Mouse (Mus musculus) G1E (cell line): ENCODE measurements around the gene Ckap5. TPM values are rescaled to one million over a fixed set of nuclear protein-coding genes. Genes with fewer than 3 reads are reported as not detected.
"Not testable (repeated sequence)": the region's sequence is repeated elsewhere in the genome, so short reads cannot be mapped to it uniquely, and the experiment has no call there.

Experiments
- ATAC-seq: 2 replicates; pipeline ENCODE4 v1.8.0; 2016; ENCODE audit warnings: mild to moderate bottlenecking; ENCODE audit not compliant: insufficient number of reproducible peaks, poor library complexity, low FRiP score, severe bottlenecking; ENCODE audit errors: extremely low read depth
- DNase-seq: peaks from one replicate; pipeline ENCODE4 v3.0.0; 2012; ENCODE audit warnings: low spot score
- H3K27me3 ChIP-seq: 2 replicates; pipeline ENCODE4 v1.6.1; 2012; ENCODE audit warnings: mild to moderate bottlenecking, low read length, inconsistent platforms; ENCODE audit not compliant: insufficient read depth
- H3K36me3 ChIP-seq: replicated peaks from 2 replicates; pipeline ENCODE3; 2012; ENCODE audit warnings: mild to moderate bottlenecking, inconsistent platforms
- H3K4me1 ChIP-seq: 2 replicates; pipeline ENCODE4 v1.6.1; 2012; ENCODE audit warnings: low read depth, low read length, inconsistent platforms, mixed read lengths; ENCODE audit not compliant: insufficient read depth
- H3K4me3 ChIP-seq: 2 replicates; pipeline ENCODE4 v1.5.1; 2012; ENCODE audit warnings: low read depth, mild to moderate bottlenecking, inconsistent platforms, low read length, moderate library complexity, mixed read lengths
- H3K9me3 ChIP-seq: replicated peaks from 2 replicates; pipeline ENCODE4 v1.6.1; 2012; ENCODE audit warnings: inconsistent platforms
- CTCF ChIP-seq: IDR thresholded peaks from 2 replicates; pipeline ENCODE4 v1.5.1; 2012; ENCODE audit warnings: low read depth, low read length, inconsistent platforms, mixed read lengths
- GATA1 ChIP-seq: IDR thresholded peaks from 2 replicates; pipeline ENCODE4 v1.6.1; 2012; ENCODE audit warnings: borderline replicate concordance, low read length, inconsistent platforms, mixed read lengths
- GATA2 ChIP-seq: IDR thresholded peaks from 2 replicates; pipeline ENCODE4 v1.6.1; 2012; ENCODE audit warnings: low read depth, low read length, inconsistent platforms, borderline replicate concordance
- POLR2AphosphoS5 ChIP-seq: IDR thresholded peaks from 2 replicates; pipeline ENCODE4 v1.6.1; 2012; ENCODE audit warnings: low read depth, low read length, inconsistent platforms; ENCODE audit not compliant: insufficient replicate concordance
- TAL1 ChIP-seq: conservative IDR thresholded peaks from 2 replicates; pipeline ENCODE4 v1.6.1; 2012; ENCODE audit warnings: low read depth, low read length, inconsistent platforms, mixed read lengths
- polyA plus RNA-seq: library from polyadenylated mRNA; stranded (reverse); fragments of >175 nt; gene quantifications from 2 replicates; pipeline ENCODE4 v1.2.3, GENCODE M21; 2012
- total RNA-seq, 2 experiments: library from RNA; stranded (forward) in 1 of 2; stranded (reverse) in 1 of 2; fragments of 200-1000 nt in 1 of 2; fragments of >200 nt in 1 of 2; fragmentation: Nextera tagmentation in 1 of 2; gene quantifications; 2 replicates each; pipeline ENCODE4 v1.2.3; 2014 to 2017

Ckap5 gene
- total RNA-seq (2014; fragmentation: Nextera tagmentation) (120 and 153 TPM in 2 replicates), total RNA-seq (2017) (81.2 and 97.6 TPM in 2 replicates), polyA plus RNA-seq (3.0 and 3.8 TPM in 2 replicates)

GRCm38 (mm10) chr2:91526294-91527146 lies at the start of gene Ckap5:
Gene Ckap5, plus strand, starts transcription at chr2:91526762.
- peaks cover 15% of the 10 kb centered on the region for H3K4me1 ChIP-seq
- DNase-seq (peak; percentile 95), ATAC-seq (peak; percentile 96)
- H3K4me3 ChIP-seq, result peak within 1 kb of the TSS; percentile 92
- TF ChIP-seq GATA2, result no peak
- no peak for TF ChIP-seq POLR2AphosphoS5
- TF ChIP-seq CTCF, result no peak
- TF ChIP-seq TAL1, result no peak
- TF ChIP-seq GATA1, result no peak
- no peaks in the 10 kb centered on the region; the same call in 1 of the 2 replicates for H3K9me3 ChIP-seq
- H3K27me3 ChIP-seq, result peaks cover 5% of the 10 kb centered on the region; the same call in 1 of the 2 replicates
- peaks cover 19% of the 10 kb centered on the region for H3K36me3 ChIP-seq

GRCm38 (mm10) chr2:91476841-91477240 lies 49.7 kb upstream of the Ckap5 start:
- H3K27me3 ChIP-seq, result peaks cover 35% of the 10 kb centered on the region
- H3K4me1 ChIP-seq, result no peaks in the 10 kb centered on the region
- H3K36me3 ChIP-seq, result no peaks in the 10 kb centered on the region
- TF ChIP-seq CTCF (no peak), TAL1 (no peak), POLR2AphosphoS5 (no peak), GATA1 (no peak), GATA2 (no peak)
- no peak for DNase-seq
- no peaks in the 10 kb centered on the region for H3K9me3 ChIP-seq
- H3K4me3 ChIP-seq, result no peak overlapping the region
- ATAC-seq, result no peak

- Histone ChIP-seq H3K9me3 (no peaks in the 10 kb centered on the region), H3K36me3 (no peaks in the 10 kb centered on the region), H3K27me3 (peaks cover 23% of the 10 kb centered on the region), H3K4me1 (no peaks in the 10 kb centered on the region), H3K4me3 (no peak overlapping the region)
- DNase-seq, result no peak
- TF ChIP-seq GATA2 (no peak), CTCF (no peak), POLR2AphosphoS5 (no peak), GATA1 (no peak), TAL1 (no peak)
- ATAC-seq, result no peak
These were observed 46.2 kb upstream of the Ckap5 start for GRCm38 (mm10) chr2:91480399-91480801.

GRCm38 (mm10) chr2:91480805-91481514 lies 45.6 kb upstream of the Ckap5 start:
- peaks cover 24% of the 10 kb centered on the region for H3K27me3 ChIP-seq
- ATAC-seq (peak; percentile 34; the same call in 1 of the 2 replicates), DNase-seq (peak; percentile 43)
- no peaks in the 10 kb centered on the region for H3K36me3 ChIP-seq
- TF ChIP-seq CTCF, result peak; percentile 46
- no peak for TF ChIP-seq TAL1
- no peaks in the 10 kb centered on the region for H3K9me3 ChIP-seq
- no peak overlapping the region for H3K4me3 ChIP-seq
- H3K4me1 ChIP-seq, result no peaks in the 10 kb centered on the region

GRCm38 (mm10) chr2:91484698-91485097 lies 41.9 kb upstream of the Ckap5 start:
- Histone ChIP-seq H3K36me3 (no peaks in the 10 kb centered on the region), H3K4me1 (no peaks in the 10 kb centered on the region), H3K9me3 (no peaks in the 10 kb centered on the region), H3K27me3 (peaks cover 29% of the 10 kb centered on the region), H3K4me3 (no peak overlapping the region)
- ATAC-seq, result no peak
- DNase-seq, result no peak
- TF ChIP-seq CTCF (no peak), GATA1 (no peak), GATA2 (no peak), TAL1 (no peak), POLR2AphosphoS5 (no peak)

- H3K36me3 ChIP-seq, result no peaks in the 10 kb centered on the region
These were observed 41.3 kb upstream of the Ckap5 start for GRCm38 (mm10) chr2:91485256-91485655.

GRCm38 (mm10) chr2:91487295-91487694 lies 39.3 kb upstream of the Ckap5 start:
- not testable (repeated sequence) for H3K4me3 ChIP-seq, DNase-seq, H3K9me3 ChIP-seq, H3K36me3 ChIP-seq, H3K4me1 ChIP-seq, ATAC-seq
- peaks cover 31% of the 10 kb centered on the region for H3K27me3 ChIP-seq

More at GRCm38 (mm10) chr2:91485256-91485655, 41.3 kb upstream of the Ckap5 start:
- ATAC-seq (no peak), DNase-seq (no peak)
- Histone ChIP-seq H3K9me3 (no peaks in the 10 kb centered on the region), H3K4me3 (no peak overlapping the region), H3K27me3 (peaks cover 30% of the 10 kb centered on the region), H3K4me1 (no peaks in the 10 kb centered on the region)
- TF ChIP-seq GATA2, result no peak
- TF ChIP-seq TAL1, result no peak
- no peak for TF ChIP-seq GATA1
- TF ChIP-seq POLR2AphosphoS5, result no peak
- no peak for TF ChIP-seq CTCF
